Mouse (Mus musculus) G1E (cell line): ENCODE data around the gene Tmem165.

Source experiments
- CTCF ChIP-seq: IDR thresholded peaks from 2 replicates; pipeline ENCODE4 v1.5.1; 2012; ENCODE audit warnings: low read depth, low read length, inconsistent platforms, mixed read lengths
- GATA1 ChIP-seq: IDR thresholded peaks from 2 replicates; pipeline ENCODE4 v1.6.1; 2012; ENCODE audit warnings: borderline replicate concordance, low read length, inconsistent platforms, mixed read lengths
- GATA2 ChIP-seq: IDR thresholded peaks from 2 replicates; pipeline ENCODE4 v1.6.1; 2012; ENCODE audit warnings: low read depth, low read length, inconsistent platforms, borderline replicate concordance
- TAL1 ChIP-seq: conservative IDR thresholded peaks from 2 replicates; pipeline ENCODE4 v1.6.1; 2012; ENCODE audit warnings: low read depth, low read length, inconsistent platforms, mixed read lengths

GRCm38 (mm10) chr5:76187885-76188284 lies 4.2 kb downstream of the Tmem165 start:
- no peak for TF ChIP-seq CTCF
- no peak for TF ChIP-seq TAL1
- no peak for TF ChIP-seq GATA2
- TF ChIP-seq GATA1: no peak
